Mouse (Mus musculus) liver, adult 2 months (tissue): Measurements from ENCODE around the gene C2cd4b.

ENCODE experiments used
- CTCF ChIP-seq: fragments of 200-500 bp; IDR thresholded peaks from 2 replicates; pipeline ENCODE4 v1.5.1; 2011; ENCODE audit warnings: low read depth, low read length, control low read depth
- POLR2A ChIP-seq: fragments of 200-500 bp; IDR thresholded peaks from 2 replicates; pipeline ENCODE4 v1.6.1; 2011; ENCODE audit warnings: low read length, control low read depth; ENCODE audit not compliant: insufficient read depth; ENCODE audit errors: extremely low read depth

GRCm38 (mm10) chr9:67760991-67761390 lies 1.8 kb downstream of the C2cd4b start:
- TF ChIP-seq POLR2A (no peak), CTCF (no peak)
